Mouse (Mus musculus): ENCODE data around the gene Tomm40. TPM values are rescaled to one million over a fixed set of nuclear protein-coding genes. Genes with fewer than 3 reads are reported as not detected.

Gene Tomm40
- polyA plus RNA-seq, 1 experiment from 2014 or later, result 152 TPM

DNA sequence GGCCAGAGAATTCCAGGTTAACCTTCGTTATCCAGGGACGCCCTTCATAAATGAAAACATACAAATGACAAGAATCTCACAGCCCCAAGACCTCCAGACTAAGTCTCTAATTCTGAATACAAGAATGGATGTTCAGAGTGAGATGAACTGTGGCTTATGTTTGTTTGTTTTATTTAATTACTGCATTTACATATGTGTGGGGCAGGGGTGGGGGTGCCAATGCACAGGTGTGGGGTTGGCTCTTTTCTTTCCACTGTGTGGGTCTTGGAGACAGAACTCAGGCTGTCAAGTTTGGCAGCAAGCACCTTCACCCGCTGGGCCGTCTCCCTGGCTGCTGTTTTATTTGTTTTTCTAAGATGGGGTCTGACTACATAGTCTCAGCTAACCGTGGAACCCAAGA lies 27.2 kb upstream of the Tomm40 start:
- no peaks in the 10 kb centered on the region for H3K9me3 ChIP-seq
- no peak for ATAC-seq (ENCODE audit: low FRiP score, low read depth)
- H3K4me3 ChIP-seq, result no peak overlapping the region
- H3K4me2 ChIP-seq (replicated peaks), result no peak overlapping the region
- 54% methylated on average over 5 of the region's 5 CpGs for WGBS
- no peak overlapping the region for H3K9ac ChIP-seq (replicated peaks)
- no peaks in the 10 kb centered on the region; the same call in 1 of the 2 replicates for H3K27me3 ChIP-seq
- H3K27ac ChIP-seq (replicated peaks), result no peak overlapping the region
- peaks cover 17% of the 10 kb centered on the region for H3K4me1 ChIP-seq
- peaks cover 25% of the 10 kb centered on the region for H3K36me3 ChIP-seq

DNA sequence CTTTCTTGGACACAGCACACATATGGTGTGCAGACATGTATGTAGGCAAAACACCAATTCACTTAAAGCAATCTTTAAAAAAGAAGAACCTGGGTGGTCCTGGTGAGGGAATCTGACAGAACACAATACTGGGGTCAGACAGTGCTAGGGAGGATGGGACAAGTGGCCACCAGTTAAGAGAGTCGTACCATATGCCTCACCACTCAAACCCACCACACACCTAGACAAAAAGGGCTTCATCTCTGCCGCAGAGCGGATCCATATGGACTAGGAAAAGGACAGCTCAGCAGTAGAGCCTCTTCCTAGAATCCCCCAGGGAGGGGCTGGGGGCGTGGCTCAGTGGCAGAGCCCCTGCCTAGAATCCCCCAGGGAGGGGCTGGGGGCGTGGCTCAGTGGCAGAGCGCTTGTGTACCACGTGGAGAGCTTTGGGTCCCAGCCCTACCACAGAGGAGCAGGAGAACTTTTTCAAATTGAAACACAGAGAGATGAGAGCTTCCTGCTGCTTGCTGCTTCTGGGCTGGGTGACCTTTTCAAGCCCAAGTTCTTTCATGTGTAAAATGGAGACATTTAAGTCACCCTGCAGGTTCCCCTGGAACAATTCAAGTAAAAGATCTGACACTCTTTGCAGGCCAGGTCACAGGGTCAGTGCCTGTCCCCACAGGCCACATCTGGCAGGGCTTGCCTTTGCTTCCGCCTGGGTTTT lies 26.2 kb upstream of the Tomm40 start:
- peaks cover 34% of the 10 kb centered on the region for H3K36me3 ChIP-seq
- WGBS, result 8% methylated on average over 8 of the region's 8 CpGs
- no peak overlapping the region for H3K4me2 ChIP-seq (replicated peaks)

DNA sequence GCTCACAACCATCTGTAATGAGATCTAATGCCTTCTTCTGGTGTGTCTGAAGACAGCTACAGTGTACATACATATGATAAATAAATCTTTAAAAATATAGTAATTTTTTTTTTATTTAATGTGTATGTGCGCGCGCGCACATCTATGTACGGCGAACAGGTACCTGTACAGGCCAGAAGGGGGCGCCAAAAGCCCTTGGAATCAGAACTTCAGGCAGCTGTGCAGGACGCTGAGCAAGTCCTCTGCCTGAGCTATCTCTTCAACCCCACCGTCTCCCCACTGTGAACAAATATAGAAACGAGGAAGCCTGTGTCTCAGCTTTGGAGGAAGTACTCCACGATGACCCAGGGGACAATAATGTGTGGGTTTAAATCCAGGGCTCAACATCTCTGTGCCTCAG lies 25.0 kb upstream of the Tomm40 start:
- Histone ChIP-seq H3K4me3 (no peak overlapping the region), H3K9me3 (no peaks in the 10 kb centered on the region), H3K27ac (replicated peaks) (no peak overlapping the region), H3K36me3 (peaks cover 42% of the 10 kb centered on the region), H3K27me3 (no peaks in the 10 kb centered on the region), H3K4me2 (replicated peaks) (no peak overlapping the region), H3K9ac (replicated peaks) (no peak overlapping the region), H3K4me1 (peaks cover 6% of the 10 kb centered on the region)
- 89% methylated on average over 11 of the region's 11 CpGs for WGBS
- ATAC-seq (ENCODE audit: low FRiP score, low read depth), result no peak

More for the DNA sequence above, 26.2 kb upstream of the Tomm40 start:
- Histone ChIP-seq H3K27ac (replicated peaks) (peak overlapping the region; percentile 60; the same call in 1 of the 2 replicates), H3K27me3 (no peaks in the 10 kb centered on the region), H3K9me3 (no peaks in the 10 kb centered on the region), H3K4me1 (peaks cover 7% of the 10 kb centered on the region), H3K9ac (replicated peaks) (no peak overlapping the region), H3K4me3 (no peak overlapping the region)
- ATAC-seq (ENCODE audit: low FRiP score, low read depth), result no peak

DNA sequence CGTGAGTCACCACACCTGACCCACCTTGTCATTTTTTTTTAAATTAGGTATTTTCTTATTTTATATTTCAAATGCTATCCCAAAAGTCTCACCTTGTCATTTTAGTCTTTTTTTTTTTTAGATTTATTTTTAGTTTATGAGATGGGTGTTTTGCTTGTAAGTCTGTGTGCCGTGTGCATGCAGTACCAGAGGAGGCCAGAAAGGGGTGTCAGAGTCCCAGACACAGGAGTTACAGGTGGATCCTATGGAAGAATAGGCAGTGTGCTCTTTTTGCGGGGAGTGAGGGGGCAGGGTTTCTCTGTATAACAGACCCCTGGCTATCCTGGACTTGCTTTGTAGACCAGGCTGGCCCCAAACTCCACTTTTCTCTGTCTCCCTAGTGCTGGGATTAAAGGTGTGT lies 23.5 kb upstream of the Tomm40 start:
- WGBS, result 83% methylated on average over 3 of the region's 3 CpGs
- Histone ChIP-seq H3K9ac (replicated peaks) (no peak overlapping the region), H3K27ac (replicated peaks) (no peak overlapping the region), H3K4me1 (peaks cover 6% of the 10 kb centered on the region), H3K4me2 (replicated peaks) (no peak overlapping the region), H3K27me3 (no peaks in the 10 kb centered on the region), H3K36me3 (peaks cover 50% of the 10 kb centered on the region), H3K9me3 (no peaks in the 10 kb centered on the region), H3K4me3 (no peak overlapping the region)
- no peak for ATAC-seq (ENCODE audit: low FRiP score, low read depth)

DNA sequence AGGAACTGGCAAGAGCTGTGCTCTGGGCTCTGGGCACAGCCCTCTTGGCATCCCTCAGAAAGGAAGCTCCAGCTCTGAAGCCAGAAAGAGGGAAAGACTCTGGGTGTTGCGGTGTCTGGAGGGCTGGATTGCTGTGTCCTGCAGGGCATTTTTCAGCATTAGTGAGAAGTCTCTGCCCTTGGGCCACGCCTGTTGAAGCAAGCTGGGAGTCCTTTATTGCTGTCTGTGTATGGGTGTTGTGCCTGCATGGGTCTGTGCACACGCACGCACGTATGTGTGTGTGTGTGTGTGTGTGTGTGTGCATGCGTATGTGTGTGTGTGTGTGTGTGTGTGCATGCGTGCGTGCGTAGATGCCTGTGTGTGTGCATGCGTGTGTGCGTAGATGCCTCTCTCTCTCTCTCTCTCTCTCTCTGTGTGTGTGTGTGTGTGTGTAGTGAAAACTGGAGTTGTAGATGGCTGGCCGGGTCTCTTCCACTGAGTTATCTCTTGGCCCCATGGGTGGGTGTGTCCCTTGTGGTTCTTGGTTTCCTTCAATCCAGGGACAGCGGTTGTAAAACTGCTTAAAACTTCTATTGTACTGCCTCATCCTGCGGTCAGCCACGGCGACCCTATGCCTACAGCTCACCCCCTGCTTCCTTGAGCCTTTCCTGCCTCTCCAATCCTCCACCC lies 21.3 kb upstream of the Tomm40 start:
- Histone ChIP-seq H3K9me3 (no peaks in the 10 kb centered on the region), H3K4me3 (no peak overlapping the region), H3K4me1 (peaks cover 1% of the 10 kb centered on the region), H3K27ac (replicated peaks) (no peak overlapping the region), H3K9ac (replicated peaks) (no peak overlapping the region), H3K36me3 (peaks cover 61% of the 10 kb centered on the region), H3K27me3 (no peaks in the 10 kb centered on the region), H3K4me2 (replicated peaks) (no peak overlapping the region)
- no peak for ATAC-seq (ENCODE audit: low FRiP score, low read depth)
- 92% methylated on average over 15 of the region's 16 CpGs for WGBS

DNA sequence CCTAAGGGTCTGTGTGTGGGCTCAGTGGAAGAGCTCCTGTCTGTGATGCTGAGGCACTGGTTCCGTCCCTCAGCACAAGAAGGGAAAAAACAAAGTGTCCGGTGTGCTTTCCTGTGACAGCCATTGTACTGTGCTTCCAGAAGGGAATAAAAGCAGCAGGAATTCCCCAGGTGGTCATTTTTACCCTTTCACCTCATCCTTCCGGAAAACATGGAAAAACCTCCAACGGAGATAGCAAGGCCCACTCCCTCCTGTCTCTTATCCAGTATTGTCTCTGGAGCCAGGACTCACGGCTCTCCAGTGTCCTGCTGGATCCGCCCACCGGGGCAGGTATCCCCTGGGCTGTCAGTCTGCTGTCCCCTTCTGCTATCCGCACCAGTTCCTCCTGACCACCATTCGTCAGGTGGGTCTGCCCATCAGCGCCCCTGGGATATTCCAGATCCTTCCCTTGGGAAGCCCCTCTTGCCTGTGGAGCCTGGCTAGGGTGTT lies 19.0 kb upstream of the Tomm40 start:
- no peak overlapping the region for H3K4me3 ChIP-seq
- no peak overlapping the region for H3K4me2 ChIP-seq (replicated peaks)
- H3K27ac ChIP-seq (replicated peaks), result no peak overlapping the region
- H3K9me3 ChIP-seq, result no peaks in the 10 kb centered on the region
- 91% methylated on average over 10 of the region's 10 CpGs for WGBS
- no peak for ATAC-seq (ENCODE audit: low FRiP score, low read depth)
- no peaks in the 10 kb centered on the region for H3K27me3 ChIP-seq
- H3K9ac ChIP-seq (replicated peaks), result no peak overlapping the region
- no peaks in the 10 kb centered on the region for H3K4me1 ChIP-seq
- H3K36me3 ChIP-seq, result peaks cover 78% of the 10 kb centered on the region

DNA sequence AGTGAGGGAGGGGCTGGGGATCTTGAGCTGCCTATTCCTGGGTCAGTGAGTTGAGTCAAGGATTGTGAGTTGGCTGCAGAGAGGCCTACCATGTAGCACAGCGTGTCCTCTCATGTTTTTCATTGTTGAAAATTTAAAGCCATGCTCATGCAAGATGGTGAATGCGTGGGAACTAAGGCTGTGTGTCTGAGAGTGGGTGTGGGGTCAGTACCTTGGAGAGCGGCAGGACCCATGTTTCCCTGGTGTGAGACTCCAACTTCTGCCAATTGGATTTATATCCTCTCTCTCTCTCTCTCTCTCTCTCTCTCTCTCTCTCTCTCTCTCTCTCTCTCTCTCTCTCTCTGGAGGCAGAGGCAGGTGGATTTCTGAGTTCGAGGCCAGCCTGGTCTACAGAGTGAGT lies 11.3 kb upstream of the Tomm40 start:
- Histone ChIP-seq H3K4me3 (no peak overlapping the region), H3K36me3 (peaks cover 85% of the 10 kb centered on the region), H3K9ac (replicated peaks) (no peak overlapping the region), H3K4me2 (replicated peaks) (no peak overlapping the region), H3K27me3 (no peaks in the 10 kb centered on the region), H3K27ac (replicated peaks) (no peak overlapping the region), H3K9me3 (peaks cover under 1% of the 10 kb centered on the region), H3K4me1 (no peaks in the 10 kb centered on the region)
- no peak for ATAC-seq (ENCODE audit: low FRiP score, low read depth)
- 92% methylated on average over 4 of the region's 4 CpGs for WGBS

DNA sequence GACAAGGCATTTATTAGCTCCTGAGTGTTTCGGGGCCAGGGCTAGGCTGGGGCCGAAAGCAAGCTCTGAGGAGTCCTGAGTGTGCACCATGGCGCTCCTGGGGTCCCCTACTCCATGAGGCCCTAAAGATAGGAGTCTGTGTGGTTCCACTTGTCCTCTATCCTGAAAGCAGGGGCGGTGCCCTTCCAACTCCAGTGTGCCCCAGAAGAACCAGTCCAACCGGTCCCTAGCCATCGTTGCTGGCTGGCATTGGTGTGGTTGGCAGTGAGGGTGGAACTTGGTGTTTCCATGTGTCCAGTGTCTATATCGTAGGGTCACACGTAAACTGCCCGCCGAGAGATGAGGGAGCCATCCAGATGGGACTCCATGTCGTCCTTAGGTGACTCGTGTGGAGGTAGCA lies 8.9 kb upstream of the Tomm40 start:
- Histone ChIP-seq H3K4me3 (no peak overlapping the region), H3K36me3 (peaks cover 74% of the 10 kb centered on the region), H3K9ac (replicated peaks) (no peak overlapping the region), H3K4me2 (replicated peaks) (no peak overlapping the region), H3K9me3 (peaks cover 13% of the 10 kb centered on the region), H3K4me1 (no peaks in the 10 kb centered on the region), H3K27me3 (no peaks in the 10 kb centered on the region), H3K27ac (replicated peaks) (no peak overlapping the region)
- 95% methylated on average over 12 of the region's 12 CpGs for WGBS
- no peak for ATAC-seq (ENCODE audit: low FRiP score, low read depth)

DNA sequence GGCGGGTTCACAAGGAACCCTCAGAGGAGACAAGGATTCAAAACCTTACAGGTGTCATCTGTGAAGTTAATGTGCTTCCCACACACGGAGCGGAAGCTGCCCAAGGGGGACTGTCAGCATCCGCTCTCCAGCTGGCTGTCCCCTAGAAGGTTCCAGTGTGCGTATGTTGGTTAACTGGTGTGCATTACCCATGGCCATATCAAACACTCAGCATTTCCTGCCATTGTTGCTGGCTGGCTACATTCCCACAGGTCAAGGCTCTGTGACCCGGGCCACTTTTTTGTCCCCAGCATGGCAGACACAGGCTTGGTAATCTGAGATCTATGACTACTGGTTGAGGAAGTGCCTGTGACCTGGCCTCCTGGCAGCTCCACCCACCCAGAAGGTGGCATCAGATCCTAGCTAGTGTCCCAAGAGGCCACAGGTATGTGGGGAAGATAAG lies 7.5 kb upstream of the Tomm40 start:
- Histone ChIP-seq H3K27ac (replicated peaks) (no peak overlapping the region), H3K9me3 (peaks cover 13% of the 10 kb centered on the region), H3K4me2 (replicated peaks) (no peak overlapping the region), H3K27me3 (no peaks in the 10 kb centered on the region), H3K36me3 (peaks cover 60% of the 10 kb centered on the region), H3K9ac (replicated peaks) (no peak overlapping the region), H3K4me3 (no peak overlapping the region), H3K4me1 (no peaks in the 10 kb centered on the region)
- no peak for ATAC-seq (ENCODE audit: low FRiP score, low read depth)
- WGBS, result 96% methylated on average over 6 of the region's 6 CpGs

DNA sequence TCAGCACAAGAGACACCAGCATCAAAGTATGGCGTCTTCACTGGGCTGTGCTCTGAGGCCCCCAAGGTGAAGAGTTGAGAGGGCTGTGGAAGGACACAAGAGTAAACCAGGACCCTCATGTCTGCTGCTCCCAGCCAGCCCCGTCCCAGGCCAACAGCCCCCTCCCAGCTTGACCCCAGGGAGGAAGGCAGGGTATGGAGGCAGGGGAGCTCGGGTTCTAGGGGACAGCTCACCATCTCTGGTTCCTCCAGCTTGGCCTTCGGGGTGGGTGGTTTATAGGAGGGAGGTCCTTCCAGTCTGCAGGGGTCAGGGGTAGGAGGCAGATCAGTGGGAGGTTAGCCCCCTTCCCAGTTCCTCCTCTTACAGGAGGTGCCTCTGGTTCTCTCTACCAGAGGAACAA lies 4.0 kb upstream of the Tomm40 start:
- no peak overlapping the region for H3K9ac ChIP-seq (replicated peaks)
- 91% methylated on average over 4 of the region's 4 CpGs for WGBS
- H3K4me1 ChIP-seq, result peaks cover 14% of the 10 kb centered on the region
- peaks cover 35% of the 10 kb centered on the region for H3K36me3 ChIP-seq
- H3K27ac ChIP-seq (replicated peaks), result no peak overlapping the region
- H3K4me3 ChIP-seq, result no peak overlapping the region
- H3K27me3 ChIP-seq, result no peaks in the 10 kb centered on the region
- peaks cover 13% of the 10 kb centered on the region for H3K9me3 ChIP-seq
- H3K4me2 ChIP-seq (replicated peaks), result no peak overlapping the region
- ATAC-seq (ENCODE audit: low FRiP score, low read depth), result no peak

DNA sequence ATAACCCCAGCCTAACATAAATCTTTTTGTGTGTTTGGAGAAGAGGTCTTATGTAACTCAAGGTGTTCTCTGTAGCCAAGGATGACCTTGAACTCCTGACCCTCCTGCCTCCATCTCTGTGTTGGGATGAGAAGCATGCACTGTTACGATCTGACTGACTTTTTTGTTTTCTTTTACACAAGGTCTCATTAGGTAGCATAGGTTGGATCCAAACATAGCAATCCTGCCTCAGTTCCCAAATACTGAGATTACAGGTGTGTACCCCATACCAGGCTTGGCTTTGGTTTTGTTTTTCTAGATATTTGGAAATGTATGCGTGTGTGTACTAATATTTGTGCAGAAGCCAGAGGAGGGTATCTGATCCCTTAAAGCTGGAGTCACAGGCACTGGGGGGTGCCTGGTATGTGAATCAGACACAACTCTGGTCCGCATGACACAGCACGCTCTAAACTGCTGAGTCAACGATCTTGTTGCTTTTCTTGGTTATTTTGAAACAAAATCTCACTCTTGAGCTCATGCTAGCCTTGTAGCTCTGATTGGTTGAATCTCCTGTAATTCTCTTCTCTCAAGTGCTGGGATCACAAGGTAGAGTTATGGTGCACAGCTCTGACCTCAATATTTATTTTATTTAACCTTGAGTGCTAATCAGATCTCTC lies 3.2 kb upstream of the Tomm40 start:
- Histone ChIP-seq H3K36me3 (peaks cover 32% of the 10 kb centered on the region), H3K4me1 (peaks cover 22% of the 10 kb centered on the region), H3K27me3 (no peaks in the 10 kb centered on the region), H3K4me3 (no peak overlapping the region), H3K9ac (replicated peaks) (no peak overlapping the region), H3K27ac (replicated peaks) (no peak overlapping the region), H3K9me3 (peaks cover 13% of the 10 kb centered on the region), H3K4me2 (replicated peaks) (no peak overlapping the region)
- 92% methylated on average over 5 of the region's 5 CpGs for WGBS
- no peak for ATAC-seq (ENCODE audit: low FRiP score, low read depth)

DNA sequence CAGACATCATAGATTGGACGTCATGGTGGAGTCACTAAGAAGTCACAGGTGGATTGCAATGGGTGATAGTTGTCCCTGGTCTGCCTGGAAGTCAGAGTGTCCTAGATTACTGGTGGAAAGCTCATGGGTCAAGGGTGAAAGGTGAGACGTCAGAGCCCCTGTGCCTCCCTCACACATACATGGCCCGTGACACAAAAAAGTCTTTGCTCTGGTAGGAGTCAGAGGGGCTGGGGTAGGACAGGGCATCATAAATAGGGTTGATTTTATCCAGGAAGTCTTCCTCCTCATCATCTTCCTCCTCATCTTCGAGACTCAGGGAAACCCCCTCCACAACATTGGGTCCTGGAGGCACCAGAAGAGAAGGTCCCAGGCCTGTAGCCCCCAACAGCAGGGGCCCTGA lies 2.1 kb upstream of the Tomm40 start:
- no peaks in the 10 kb centered on the region for H3K27me3 ChIP-seq
- no peak overlapping the region for H3K27ac ChIP-seq (replicated peaks)
- ATAC-seq (ENCODE audit: low FRiP score, low read depth), result no peak
- H3K36me3 ChIP-seq, result peaks cover 31% of the 10 kb centered on the region
- peaks cover 25% of the 10 kb centered on the region for H3K4me1 ChIP-seq
- no peak overlapping the region for H3K4me2 ChIP-seq (replicated peaks)
- no peak overlapping the region for H3K9ac ChIP-seq (replicated peaks)
- H3K9me3 ChIP-seq, result peaks cover 13% of the 10 kb centered on the region
- no peak overlapping the region for H3K4me3 ChIP-seq
- 90% methylated on average over 4 of the region's 4 CpGs for WGBS
